Mouse (Mus musculus): ENCODE measurements around the gene Usp29. TPM values are rescaled to one million over a fixed set of nuclear protein-coding genes. Genes with fewer than 3 reads are reported as not detected.
"Not testable (repeated sequence)": the region's sequence is repeated elsewhere in the genome, so short reads cannot be mapped to it uniquely, and the experiment has no call there.

Usp29 gene
- total RNA-seq, 2 experiments from 2014 or later = 2.8 to 4.0 TPM

DNA sequence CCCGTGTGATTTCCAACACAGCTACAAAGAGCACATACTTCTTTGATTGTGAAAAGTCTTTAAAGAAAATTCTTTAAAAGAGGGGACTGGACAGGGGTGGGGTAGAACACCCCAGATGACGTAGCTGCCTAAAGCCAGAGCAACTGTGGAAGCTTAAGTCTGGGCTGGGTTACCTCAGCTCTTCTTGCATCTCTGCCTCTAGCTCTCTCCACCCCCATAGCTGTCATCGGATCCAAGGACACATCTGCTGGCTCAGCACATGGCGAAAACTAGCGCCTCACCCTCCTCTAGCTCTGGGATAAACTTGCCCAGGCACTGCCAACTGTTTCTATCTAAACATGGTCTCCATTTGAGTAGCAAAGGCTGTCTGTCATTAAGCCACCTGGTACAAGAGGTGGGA is 34.9 kb downstream of the Usp29 start:
- peak; percentile 35 for DNase-seq

DNA sequence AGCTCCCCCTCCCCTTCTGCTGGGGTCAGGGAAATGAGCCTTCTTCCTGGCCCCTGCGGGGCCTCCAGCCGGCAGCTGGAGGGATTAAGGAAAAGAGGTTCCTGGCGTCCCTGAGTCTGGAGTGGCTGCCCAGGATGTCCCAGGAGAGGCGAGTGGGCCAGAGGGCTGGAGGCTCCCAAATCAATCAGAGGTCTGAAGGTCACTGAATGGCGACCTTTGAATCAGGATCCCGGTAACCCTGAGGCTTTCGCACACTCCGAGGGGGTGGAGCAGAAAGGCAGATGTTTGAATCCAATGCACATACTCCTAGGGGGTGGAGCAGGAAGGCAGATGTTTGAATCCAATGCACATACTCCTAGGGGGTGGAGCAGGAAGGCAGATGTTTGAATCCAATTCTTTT is 39.9 kb downstream of the Usp29 start:
- DNase-seq = peak; percentile 71

DNA sequence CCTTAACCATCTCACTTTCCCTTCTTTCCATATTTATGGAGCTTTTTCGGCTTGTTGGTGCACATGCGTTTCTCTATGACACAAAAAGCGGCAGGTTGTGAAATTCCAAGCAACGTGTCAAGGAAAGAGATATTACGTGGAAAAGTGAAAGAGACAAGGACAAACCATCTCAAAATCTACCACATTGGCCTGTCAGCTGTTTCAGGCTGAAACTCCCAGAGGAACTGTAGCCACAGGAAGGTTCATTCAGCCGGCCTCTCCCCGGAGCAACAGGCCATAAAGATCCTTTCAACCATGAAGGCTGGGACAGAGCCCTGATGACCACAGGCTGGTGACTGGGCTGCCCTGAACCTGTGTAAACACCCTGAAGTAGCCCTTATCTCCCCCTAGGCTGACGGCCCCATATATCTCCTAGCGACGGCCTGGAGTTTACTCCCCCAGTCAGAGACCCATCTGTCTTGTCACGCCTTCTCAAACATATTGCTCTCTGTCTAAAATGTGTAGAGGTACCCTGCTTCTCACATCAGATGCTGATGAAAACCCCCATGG is 43.6 kb downstream of the Usp29 start:
- DNase-seq = not testable (repeated sequence)

DNA sequence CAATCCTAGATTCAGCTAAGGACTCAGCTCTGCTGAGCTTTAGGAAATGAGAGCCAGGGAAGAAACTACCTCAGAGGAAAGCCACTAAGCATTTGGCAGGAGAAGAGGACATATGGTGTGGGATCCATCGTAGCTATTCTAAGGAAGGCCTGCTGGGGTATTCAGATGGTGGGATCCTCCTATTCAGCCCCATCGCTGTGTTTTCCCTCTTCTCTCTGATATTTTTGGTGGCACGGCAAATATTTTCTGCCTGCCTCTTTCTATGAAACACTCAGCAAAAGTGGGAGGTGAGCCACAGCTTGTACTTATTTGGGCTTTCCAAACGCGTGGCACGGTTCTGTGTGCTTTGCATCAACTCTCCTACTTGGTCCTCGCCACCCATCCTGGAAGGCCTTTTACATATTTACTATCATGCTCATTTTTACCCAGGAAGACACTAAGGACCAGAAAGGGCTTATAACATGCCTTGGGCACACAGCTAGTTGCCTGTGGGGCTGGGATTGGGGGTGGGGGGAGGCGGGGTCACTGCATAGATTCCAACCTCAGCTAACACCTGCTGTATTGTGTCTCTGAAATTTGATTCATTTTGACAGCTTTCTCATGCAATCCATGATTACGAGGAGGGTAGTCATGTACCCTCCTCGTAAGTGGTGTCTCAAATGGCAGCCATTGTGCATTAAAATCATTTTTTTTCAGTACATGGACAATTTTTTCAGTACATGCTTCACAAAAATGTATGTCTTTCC is 46.1 kb downstream of the Usp29 start:
- DNase-seq = no peak

DNA sequence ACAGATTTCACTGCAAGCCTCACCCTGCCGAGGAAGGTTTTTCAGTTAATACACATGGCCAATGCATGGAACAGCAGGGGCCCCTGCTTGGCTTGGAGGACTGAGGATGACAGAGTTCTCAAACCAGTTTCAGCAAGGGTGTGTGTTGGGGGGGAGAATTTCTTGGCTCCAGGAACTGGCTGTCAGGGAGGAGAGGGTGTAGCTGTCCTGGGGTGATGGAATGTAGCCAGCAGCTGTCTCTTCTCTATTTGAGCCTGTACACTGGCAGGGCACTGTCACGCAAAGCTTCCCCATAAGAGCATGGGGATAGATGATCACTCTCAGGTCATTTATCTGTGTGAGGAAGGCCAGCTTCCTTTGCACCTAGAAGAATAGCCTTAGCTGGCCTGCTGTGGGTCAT is 46.7 kb downstream of the Usp29 start:
- no peak for DNase-seq

DNA sequence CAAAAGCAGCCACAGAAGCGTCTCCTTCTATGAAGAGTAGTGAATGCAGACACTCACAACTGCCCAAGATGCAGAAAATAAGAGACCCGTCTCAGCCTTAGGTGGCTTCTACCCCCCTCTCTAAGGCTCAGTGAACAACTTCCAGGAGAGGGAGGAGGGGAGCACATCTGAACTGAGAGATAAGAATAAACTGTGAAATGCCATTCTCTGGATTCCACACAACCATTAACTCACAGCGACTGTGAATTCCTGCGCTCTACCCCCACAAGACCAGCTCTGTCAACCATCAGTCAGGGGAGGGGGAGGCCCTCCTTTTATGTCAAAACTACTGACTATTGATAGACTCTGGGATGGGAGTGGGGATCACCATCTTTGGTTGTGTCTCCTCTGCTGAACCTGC is 47.3 kb downstream of the Usp29 start:
- DNase-seq = no peak

DNA sequence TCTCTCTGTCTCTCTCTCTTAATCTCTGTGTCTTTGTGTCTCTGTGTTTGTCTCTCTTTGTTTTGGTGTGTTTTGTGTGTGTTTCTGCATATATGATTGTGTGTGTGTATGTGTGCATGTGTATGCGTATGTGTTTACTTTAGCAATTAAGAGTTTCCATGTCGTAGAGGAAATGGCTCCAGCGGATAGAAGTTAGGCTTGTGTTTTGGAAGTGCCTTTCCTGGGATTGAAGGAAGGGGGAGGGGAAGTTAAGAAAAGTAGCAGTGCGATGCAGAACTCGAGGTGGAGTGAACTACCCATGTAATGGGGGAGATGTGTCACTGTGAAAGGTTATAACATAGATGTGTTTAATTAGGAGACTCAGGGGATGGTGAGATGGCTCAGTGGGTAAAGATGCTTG is 48.8 kb downstream of the Usp29 start:
- DNase-seq = no peak

DNA sequence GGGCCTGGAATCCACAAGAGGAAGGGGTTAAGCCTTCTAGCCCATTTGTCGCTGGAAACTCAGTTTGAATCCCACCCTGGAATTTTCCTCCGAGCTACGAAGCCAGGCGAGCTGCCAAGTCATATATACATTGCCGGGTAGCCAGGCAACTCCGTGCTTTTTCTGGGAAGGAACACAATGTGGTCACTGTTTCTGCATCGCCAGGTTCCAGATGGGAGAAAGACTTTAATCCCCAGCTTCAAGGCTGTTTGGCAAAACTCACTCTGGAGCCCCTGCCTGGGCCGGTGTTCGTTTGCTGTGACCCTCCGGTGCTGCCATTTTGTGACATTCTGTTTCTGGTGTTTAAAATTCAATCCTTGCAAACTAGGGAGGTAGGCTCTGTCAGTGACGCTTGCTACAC is 51.2 kb downstream of the Usp29 start:
- no peak for DNase-seq

DNA sequence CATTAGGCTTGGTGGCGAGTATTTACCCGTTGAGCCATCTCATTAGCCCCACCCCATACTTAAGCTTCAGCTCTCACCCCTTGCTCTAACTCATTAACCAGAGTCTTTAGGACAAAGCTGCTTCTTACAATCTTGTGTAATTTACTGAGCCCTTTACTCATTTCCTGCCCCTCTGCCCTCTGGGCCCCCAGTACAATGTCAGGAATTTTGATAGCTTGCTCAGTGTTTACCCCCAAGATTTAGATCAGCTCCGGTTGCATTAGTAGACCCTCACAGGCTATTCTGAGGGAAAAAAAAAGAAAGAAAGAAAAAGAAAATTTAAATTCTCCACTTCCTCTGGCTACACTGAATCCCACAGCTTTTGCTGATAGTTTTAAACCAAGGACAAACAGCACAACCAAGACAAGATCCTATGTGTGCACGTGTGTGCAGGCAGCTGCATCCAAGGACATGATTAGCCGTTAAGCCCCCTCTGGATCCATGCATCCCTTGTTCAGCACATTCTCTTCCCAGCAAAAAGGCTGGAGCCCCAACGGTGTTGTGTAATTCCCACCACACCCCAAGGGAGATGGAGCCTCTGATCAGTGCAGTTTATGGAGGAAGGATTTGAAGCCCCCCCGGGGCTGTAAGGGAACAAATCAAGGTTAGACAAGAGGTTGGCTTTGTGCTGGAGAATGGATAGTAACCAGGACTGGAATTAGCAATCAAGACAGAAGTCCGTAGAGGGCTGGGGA is 54.1 kb downstream of the Usp29 start:
- DNase-seq = peak; percentile 15

DNA sequence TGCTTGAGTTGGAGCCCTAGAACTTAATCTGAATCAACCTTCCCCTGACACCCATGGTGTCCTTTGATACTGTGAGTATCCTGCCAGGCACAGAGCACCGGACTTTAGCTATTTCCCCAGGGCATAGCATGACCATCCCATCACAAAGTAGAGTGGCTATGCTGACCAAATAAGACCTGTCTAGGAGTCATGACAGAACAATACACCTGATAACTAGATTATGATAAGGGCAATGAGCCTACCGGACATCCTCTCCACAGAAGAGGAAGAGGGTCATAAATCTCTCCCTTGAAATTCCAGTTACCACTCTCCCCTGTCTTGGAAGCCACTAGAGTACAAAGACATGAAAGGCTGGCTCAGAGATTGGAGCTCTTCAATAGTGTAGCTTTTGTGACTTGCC is 56.6 kb downstream of the Usp29 start:
- no peak for DNase-seq

DNA sequence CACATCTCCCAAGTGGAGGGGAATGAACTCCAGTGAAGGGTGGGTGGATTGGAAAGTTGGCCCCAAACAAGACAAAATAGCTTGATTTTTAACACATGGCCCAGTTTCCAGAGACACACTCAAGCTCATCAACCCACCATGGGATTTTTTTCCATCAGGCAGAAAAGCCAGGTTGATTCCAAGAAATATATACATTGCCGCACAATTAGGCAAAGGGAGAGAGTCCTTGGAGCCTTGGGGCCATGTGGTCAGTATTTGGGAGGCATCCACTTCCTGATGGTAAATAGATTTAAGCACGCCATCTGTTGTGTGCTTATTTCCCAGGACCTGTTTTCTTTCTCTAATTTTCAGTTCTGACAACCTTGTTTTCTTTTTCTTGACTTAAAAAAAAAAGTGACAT is 57.7 kb downstream of the Usp29 start:
- no peak for DNase-seq

DNA sequence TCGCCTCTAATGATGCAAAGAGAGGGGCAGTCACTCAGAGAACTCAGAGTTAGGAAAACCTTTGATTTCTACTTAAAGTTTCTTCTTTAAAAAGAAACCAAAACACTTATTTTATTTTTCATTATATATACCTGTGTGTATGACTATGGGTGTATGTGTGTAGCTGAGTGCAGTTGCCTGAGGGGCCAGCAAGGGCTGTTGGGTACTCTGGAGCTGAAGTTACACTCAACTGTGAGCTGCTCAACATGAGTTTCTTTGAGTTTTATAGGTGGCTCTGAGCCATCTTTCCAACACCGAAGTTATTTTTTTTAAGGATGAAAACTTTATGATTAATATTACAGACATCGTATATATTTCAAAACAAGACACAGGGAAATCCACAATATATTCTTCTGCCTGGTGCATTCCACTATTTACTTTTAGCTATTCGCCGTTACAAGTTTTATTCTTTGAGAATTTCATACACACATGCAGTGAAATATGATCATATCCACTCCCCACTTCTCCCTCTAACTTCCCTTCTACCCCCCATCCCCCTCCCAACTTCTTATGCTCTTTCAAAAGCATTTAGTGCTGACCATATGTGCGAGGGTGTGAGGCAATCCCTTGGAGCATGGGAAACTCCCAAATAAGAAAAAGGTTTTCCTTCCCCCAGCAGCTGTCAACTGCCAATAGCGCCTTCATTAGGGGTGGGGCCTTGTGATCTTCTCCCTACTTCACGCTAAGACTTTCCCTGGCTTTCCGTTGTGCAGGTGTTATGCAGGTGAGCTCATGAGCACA is 61.1 kb downstream of the Usp29 start:
- DNase-seq = no peak

DNA sequence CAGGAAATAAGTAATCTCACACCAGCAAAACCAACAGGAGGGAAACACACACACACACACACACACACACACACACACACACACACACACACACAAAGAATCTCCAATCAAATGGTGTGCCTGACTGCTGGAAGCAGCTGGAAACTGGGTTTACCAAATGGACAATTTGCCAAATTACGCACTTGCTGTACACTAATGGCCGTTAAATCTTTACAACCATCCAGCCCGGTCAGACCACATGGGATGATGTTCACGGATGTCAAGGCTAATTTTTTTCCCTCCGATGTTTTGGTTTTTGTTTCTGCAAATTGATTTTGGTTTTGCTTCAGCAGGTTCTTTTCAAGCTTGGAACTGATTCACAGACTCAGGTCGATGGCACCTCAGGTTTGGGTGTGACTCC is 62.9 kb downstream of the Usp29 start:
- DNase-seq = no peak

DNA sequence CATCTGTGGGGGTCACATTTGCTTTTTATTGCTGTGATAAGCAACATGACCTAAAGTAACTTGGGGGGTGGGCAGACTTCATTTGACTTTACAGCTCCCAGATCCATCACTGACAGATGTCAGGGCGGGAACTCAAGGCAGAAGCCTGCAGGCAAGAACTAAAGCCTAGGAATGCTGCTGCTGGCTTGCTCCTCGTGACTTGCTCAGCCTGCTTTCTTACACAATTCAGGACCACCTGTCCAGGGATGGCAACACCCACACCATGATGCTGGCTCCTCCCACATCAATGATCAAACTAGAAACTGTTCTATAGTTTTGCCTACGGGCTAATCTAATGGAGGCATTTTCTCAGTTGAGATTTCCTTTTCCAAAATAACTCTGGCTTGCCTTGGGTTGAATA is 63.4 kb downstream of the Usp29 start:
- no peak for DNase-seq

DNA sequence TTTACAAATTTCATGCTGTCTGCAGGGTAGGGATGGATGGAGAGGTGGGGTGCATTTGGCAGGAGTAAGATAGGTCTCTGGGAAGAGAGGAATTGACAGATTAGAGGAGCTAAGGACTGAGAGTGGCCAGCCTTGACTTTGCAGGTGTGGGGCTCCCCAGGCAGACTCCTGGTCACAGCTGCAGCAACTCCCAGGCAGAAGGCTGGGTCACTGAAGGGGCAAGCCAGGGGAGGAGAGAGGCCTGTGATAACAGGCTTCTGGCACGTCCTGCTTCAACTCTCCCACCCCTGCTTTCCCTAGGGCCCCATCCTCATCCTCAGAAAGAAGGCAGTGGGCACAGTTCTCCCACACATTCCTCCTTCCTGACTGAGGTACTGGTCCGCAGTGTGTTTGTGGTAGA is 67.0 kb downstream of the Usp29 start:
- no peak for DNase-seq

DNA sequence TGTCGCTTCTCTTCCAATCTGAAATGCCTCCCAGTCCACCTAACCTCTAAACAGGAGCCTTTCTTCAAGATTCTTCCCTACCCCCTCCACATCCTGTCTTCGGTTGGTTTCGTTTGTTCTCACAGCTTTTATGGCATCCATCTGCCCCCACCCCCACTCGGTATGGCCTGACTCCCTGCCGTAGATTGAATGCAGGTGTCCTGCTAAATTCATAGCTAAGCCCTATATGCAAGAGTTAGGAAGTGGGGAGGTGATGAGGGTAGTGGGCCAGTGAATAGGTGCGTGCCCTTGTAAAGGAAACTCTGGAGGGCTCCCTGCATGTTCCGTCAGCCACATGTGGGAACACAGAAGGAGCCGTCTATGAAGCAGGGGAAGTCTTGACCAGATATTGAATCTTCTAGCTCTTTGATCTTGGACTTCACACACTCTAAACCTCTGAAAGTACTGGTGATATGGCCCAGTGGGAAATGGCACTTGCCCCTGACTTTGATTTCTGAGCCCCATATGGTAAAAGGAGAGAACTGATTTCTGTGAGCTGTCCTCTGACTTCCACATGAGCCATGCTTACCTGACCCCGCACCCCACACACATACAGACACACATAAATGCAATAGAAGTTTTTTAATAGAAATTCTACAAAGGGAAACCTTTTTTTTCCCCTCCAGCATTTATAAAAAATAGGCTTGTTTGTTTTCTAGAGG is 68.9 kb downstream of the Usp29 start:
- DNase-seq = no peak

DNA sequence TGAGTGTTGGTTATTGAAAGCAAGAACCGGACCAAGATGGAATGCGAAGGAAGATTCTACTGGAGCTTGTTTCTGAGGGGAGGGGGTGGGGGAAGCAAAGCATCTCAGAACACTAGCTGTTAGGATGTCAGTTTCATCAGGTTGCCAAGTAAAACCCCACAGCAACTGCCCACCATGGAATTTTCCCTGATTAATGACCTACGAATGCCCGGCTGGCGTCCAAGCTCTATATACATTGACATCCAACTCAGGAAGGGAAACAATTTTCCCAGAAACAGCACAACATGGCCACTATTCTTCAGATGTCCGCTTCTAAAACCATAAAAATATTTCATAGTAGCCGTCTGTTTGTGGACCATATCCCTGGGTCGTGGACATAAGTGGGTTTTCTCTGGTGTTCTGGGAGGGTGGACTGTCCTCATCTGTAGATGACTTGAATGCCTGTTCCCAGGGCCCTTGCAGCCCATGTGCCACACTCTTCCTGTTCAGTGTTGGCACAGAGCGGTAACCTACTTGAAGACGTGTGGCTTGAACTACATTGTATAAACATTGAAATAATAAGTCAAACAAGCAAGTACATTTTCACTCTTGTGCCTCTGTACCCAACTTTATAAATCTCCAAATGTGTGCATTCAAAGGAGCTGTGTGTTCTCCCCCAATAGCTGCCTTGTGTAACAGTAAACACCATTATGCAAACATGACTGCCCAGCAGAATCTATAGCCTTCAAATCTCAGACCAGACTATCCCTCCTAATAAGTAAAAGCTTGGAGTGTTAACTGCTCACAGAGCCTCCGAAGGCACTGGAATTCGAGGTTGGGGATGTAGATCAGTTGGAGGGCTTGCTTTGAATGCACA is 70.4 kb downstream of the Usp29 start:
- no peak for DNase-seq

DNA sequence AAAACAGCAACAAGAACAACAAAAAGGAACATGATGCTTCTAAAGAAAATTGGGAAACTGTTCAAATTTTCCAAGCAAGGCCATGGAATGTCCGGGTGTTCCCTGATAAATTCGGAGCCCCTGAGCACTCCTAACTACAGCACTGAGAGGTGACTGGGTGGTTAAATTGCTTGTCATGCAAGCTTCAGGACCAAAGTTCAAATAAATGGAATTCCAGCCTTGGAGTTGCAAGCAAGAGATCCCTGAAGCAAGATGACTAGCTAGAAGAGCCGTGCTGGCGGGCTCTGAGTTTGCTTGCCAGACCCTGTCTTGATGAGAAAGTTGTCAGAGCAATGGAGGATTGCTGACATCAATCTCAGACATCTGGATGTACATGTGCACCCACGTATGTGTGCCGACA is 71.3 kb downstream of the Usp29 start:
- DNase-seq = no peak

DNA sequence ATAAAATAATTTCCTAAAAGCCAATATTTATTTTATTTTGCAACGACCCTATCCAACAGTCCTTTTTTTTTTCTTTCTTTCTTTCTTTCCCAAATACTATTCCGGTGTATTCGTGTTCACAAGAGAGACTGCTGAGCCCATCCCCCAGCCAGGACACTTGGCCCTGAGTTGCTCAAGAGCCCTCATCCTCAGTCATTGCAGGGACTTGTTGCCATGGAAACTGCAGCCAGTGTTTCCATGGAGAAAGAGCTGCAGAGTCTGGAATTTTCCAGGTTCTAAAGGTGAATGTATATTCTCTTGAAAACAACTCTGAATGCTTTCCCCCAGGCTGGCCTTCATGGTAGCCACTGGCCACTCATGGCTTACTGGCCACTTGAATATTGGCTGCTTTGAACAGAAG is 80.2 kb downstream of the Usp29 start:
- DNase-seq = no peak

DNA sequence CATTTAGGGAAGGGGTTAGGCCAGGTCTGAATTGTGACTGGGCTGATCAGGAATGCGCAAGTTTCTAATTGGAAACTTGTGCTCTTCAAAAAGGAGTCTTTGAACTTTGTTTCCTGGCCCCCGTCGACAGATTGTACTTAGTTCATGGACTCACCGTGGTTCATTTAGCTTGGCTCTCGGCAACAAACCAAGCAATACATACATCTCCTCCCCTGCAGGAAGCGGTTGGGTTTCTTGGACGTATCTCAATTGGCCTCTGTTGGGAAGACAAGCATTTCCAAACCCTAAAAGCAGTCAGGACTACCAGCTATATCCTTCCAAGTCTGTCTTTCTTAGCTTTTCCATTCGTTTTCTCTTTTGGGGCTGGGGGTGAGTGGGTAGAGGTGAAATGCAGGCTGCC is 84.6 kb downstream of the Usp29 start:
- no peak for DNase-seq

DNA sequence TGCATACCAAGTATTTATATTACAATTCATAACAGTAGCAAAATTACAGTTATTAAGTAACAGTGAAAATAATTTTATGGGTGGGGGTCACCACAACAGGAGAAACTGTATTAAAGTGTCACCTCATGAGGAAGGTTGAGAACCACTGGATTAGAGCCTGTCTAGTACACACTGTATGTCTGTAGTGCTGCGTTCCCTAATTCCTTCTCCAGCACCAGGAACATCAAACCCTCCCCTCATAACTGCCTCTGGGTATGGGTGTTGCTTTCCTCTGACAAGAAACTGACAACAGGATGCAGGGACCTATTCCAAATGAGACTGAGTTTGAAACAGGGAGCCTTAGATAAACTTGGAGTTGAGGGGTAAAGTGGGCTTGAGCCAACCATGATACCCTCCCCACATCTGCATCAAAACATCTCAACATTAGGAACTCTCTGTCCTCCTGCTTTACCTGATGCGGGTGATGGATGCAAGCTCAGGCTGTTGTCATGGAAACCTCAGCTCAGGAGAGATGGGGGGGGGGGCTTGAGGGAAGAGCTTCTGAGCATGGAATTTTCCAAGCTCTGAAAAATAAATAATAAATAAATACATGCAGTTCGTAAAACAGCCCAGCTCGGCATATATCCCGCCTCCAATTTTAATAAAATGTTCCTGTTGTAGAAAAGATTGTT is 86.5 kb downstream of the Usp29 start:
- no peak for DNase-seq
